ENCODE assay signal across 8 mouse cellular contexts in genomic region chr15:34021857-34022256, GRCm38 (mm10).
A peak's percentile ranks its signal among the peaks of the same experiment; 100 is the strongest.
DNase-seq lines count a peak whose midpoint lies in the region; ATAC-seq and TF ChIP-seq lines count a peak whose summit lies in the region.

No protein-coding gene starts in this region.

- WGBS in liver, embryonic 12.5 days (ENCODE audit: insufficient replicate concordance) = 33% methylated on average over 11 of the region's 11 CpGs
- WGBS in kidney, embryonic 15.5 days = 25% methylated on average over 11 of the region's 11 CpGs
- 35% methylated on average over 11 of the region's 11 CpGs for WGBS in liver, adult 2 months
- WGBS in neural tube, embryonic 14.5 days = 31% methylated on average over 11 of the region's 11 CpGs

- H3K27me3 ChIP-seq in liver, embryonic 12.5 days (replicated peaks) = no peaks in the 10 kb centered on the region
- H3K27me3 ChIP-seq in kidney, embryonic 15.5 days = no peaks in the 10 kb centered on the region
- H3K27me3 ChIP-seq in liver, adult 2 months (ENCODE audit: control insufficient read depth, insufficient read depth, low read length) = no peaks in the 10 kb centered on the region
- no peaks in the 10 kb centered on the region for H3K27me3 ChIP-seq in neural tube, embryonic 14.5 days (ENCODE audit: control insufficient read depth, insufficient read depth, low read length)

- DNase-seq in liver = peak; percentile 45
- peak; percentile 75 to 85 for DNase-seq in cerebellum, postnatal 25 days
- DNase-seq in gastrocnemius, adult 2 months = peak; percentile 74
- DNase-seq in liver, adult 2 months (ENCODE audit: extremely low read depth, low read depth, low spot score) = peak; percentile 39
- DNase-seq in testis, postnatal 10 days (ENCODE audit: low spot score) = peak; percentile 91

- H3K9me3 ChIP-seq in liver, embryonic 12.5 days (replicated peaks) = no peaks in the 10 kb centered on the region
- no peaks in the 10 kb centered on the region for H3K9me3 ChIP-seq in kidney, embryonic 15.5 days (replicated peaks)
- H3K9me3 ChIP-seq in neural tube, embryonic 14.5 days (ENCODE audit: control insufficient read depth, low read length) = no peaks in the 10 kb centered on the region

- H3K9ac ChIP-seq in liver, embryonic 12.5 days = no peak overlapping the region
- H3K9ac ChIP-seq in kidney, embryonic 15.5 days = no peak overlapping the region
- no peak overlapping the region for H3K9ac ChIP-seq in liver, adult 2 months (ENCODE audit: low read depth, low read length)
- no peak overlapping the region for H3K9ac ChIP-seq in neural tube, embryonic 14.5 days (replicated peaks; ENCODE audit: low read depth, low read length)

- H3K79me2 ChIP-seq in liver, adult 2 months (ENCODE audit: control insufficient read depth, insufficient read depth, low read length) = no peaks in the 10 kb centered on the region

- no peaks in the 10 kb centered on the region for H3K4me1 ChIP-seq in liver, embryonic 12.5 days
- peaks cover 2% of the 10 kb centered on the region; the same call in 1 of the 2 replicates for H3K4me1 ChIP-seq in kidney, embryonic 15.5 days
- H3K4me1 ChIP-seq in liver, adult 2 months (ENCODE audit: control insufficient read depth, insufficient read depth, low read length) = no peaks in the 10 kb centered on the region
- no peaks in the 10 kb centered on the region for H3K4me1 ChIP-seq in neural tube, embryonic 14.5 days (ENCODE audit: control insufficient read depth, insufficient read depth, low read length)

- H3K4me3 ChIP-seq in liver, embryonic 12.5 days = no peak overlapping the region
- no peak overlapping the region for H3K4me3 ChIP-seq in gastrocnemius, adult 2 months
- H3K4me3 ChIP-seq in kidney, embryonic 15.5 days (replicated peaks) = no peak overlapping the region
- no peak overlapping the region for H3K4me3 ChIP-seq in liver, adult 2 months (ENCODE audit: insufficient read depth, low read depth, low read length)
- no peak overlapping the region for H3K4me3 ChIP-seq in neural tube, embryonic 14.5 days (ENCODE audit: low read depth, low read length)

- intact Hi-C loops in gastrocnemius, adult 2 months (cut with DNase I) = no loop called here

- H3K4me2 ChIP-seq in liver, embryonic 12.5 days = no peak overlapping the region
- H3K4me2 ChIP-seq in kidney, embryonic 15.5 days = no peak overlapping the region
- no peak overlapping the region for H3K4me2 ChIP-seq in neural tube, embryonic 14.5 days (ENCODE audit: low read depth, low read length)

- H3K27ac ChIP-seq in liver, embryonic 12.5 days = no peak overlapping the region
- H3K27ac ChIP-seq in gastrocnemius, adult 2 months = no peak overlapping the region
- no peak overlapping the region for H3K27ac ChIP-seq in kidney, embryonic 15.5 days
- no peak overlapping the region for H3K27ac ChIP-seq in liver, adult 2 months (replicated peaks; ENCODE audit: insufficient read depth, low read depth, low read length)
- no peak overlapping the region for H3K27ac ChIP-seq in neural tube, embryonic 14.5 days (ENCODE audit: low read depth, low read length)

- no peak for TF ChIP-seq POLR2A in liver, adult 2 months (IDR thresholded peaks at IDR 0.05; ENCODE audit: extremely low read depth, insufficient read depth, low read length)

- no peak for ATAC-seq in liver, embryonic 12.5 days
- ATAC-seq in kidney, embryonic 15.5 days (replicated peaks; ENCODE audit: low FRiP score) = 0 out of 2 replicates have a peak, but pooled peaks have one; percentile 18
- peak; percentile 74 for ATAC-seq in neural tube, embryonic 14.5 days (ENCODE audit: low read depth)

- peak; percentile 78 for TF ChIP-seq CTCF in gastrocnemius, adult 2 months (IDR thresholded peaks at IDR 0.05)
- TF ChIP-seq CTCF in liver, adult 2 months (IDR thresholded peaks at IDR 0.05; ENCODE audit: low read depth, low read length) = peak; percentile 78

- H3K36me3 ChIP-seq in liver, embryonic 12.5 days = no peaks in the 10 kb centered on the region
- H3K36me3 ChIP-seq in kidney, embryonic 15.5 days = no peaks in the 10 kb centered on the region
- H3K36me3 ChIP-seq in liver, adult 2 months (ENCODE audit: control insufficient read depth, insufficient read depth, low read length) = no peaks in the 10 kb centered on the region
- no peaks in the 10 kb centered on the region for H3K36me3 ChIP-seq in neural tube, embryonic 14.5 days (ENCODE audit: control insufficient read depth, insufficient read depth, low read length)

Comparison
In these comparisons a context has a peak if more than half of its experiments do, and no peak if none do; other contexts are left out.
1. DNase-seq: peak in every context shown above with its lines; median percentile 91 in testis, postnatal 10 days; 80 in cerebellum, postnatal 25 days; 74 in gastrocnemius, adult 2 months; 45 in liver; 39 in liver, adult 2 months.